Mouse (Mus musculus): ENCODE measurements around the gene Cd72.
A peak's percentile ranks its signal among the peaks of the same experiment; 100 is the strongest.

Cd72 gene

GRCm38 (mm10) chr4:43478534-43478858 lies 24.1 kb upstream of the Cd72 start:
- no peak for DNase-seq (ENCODE audit: low spot score)

GRCm38 (mm10) chr4:43477857-43478533 lies 23.6 kb upstream of the Cd72 start:
- peak; percentile 96 for DNase-seq (ENCODE audit: low spot score)

- no peak for DNase-seq (ENCODE audit: low spot score)
These were observed 22.2 kb upstream of the Cd72 start for GRCm38 (mm10) chr4:43476604-43477003.

- DNase-seq (ENCODE audit: low spot score): no peak
These were observed 19.2 kb upstream of the Cd72 start for GRCm38 (mm10) chr4:43473636-43474035.

GRCm38 (mm10) chr4:43470301-43470700 lies 15.9 kb upstream of the Cd72 start:
- no peak for DNase-seq (ENCODE audit: low spot score)

GRCm38 (mm10) chr4:43466872-43467271 lies 12.4 kb upstream of the Cd72 start:
- no peak for DNase-seq (ENCODE audit: low spot score)

- DNase-seq (ENCODE audit: low spot score): no peak
These were observed 11.5 kb upstream of the Cd72 start for GRCm38 (mm10) chr4:43465935-43466334.

GRCm38 (mm10) chr4:43463102-43463501 lies 8.7 kb upstream of the Cd72 start:
- DNase-seq (ENCODE audit: low spot score): no peak

- no peak for DNase-seq (ENCODE audit: low spot score)
These were observed 2.7 kb upstream of the Cd72 start for GRCm38 (mm10) chr4:43457124-43457523.

GRCm38 (mm10) chr4:43456470-43456869 lies 2.0 kb upstream of the Cd72 start:
- no peak for DNase-seq (ENCODE audit: low spot score)

GRCm38 (mm10) chr4:43453413-43453812 lies 1.0 kb downstream of the Cd72 start:
- DNase-seq (ENCODE audit: low spot score): peak; percentile 40

- no peak for DNase-seq (ENCODE audit: low spot score)
These were observed 2.1 kb downstream of the Cd72 start for GRCm38 (mm10) chr4:43452315-43452714.

- DNase-seq (ENCODE audit: low spot score): no peak
These were observed 5.9 kb downstream of the Cd72 start for GRCm38 (mm10) chr4:43448554-43448953.

- DNase-seq (ENCODE audit: low spot score): no peak
These were observed 7.2 kb downstream of the Cd72 start for GRCm38 (mm10) chr4:43447251-43447650.

GRCm38 (mm10) chr4:43443511-43443910 lies 10.9 kb downstream of the Cd72 start:
- peak; percentile 49 for DNase-seq (ENCODE audit: low spot score)

GRCm38 (mm10) chr4:43442456-43443361 lies 11.7 kb downstream of the Cd72 start:
- DNase-seq (ENCODE audit: low spot score): peak; percentile 78

- DNase-seq (ENCODE audit: low spot score): peak; percentile 100
These were observed 12.4 kb downstream of the Cd72 start for GRCm38 (mm10) chr4:43442044-43442443.

- no peak for DNase-seq (ENCODE audit: low spot score)
These were observed 12.8 kb downstream of the Cd72 start, which contains the start of gene Tesk1 for GRCm38 (mm10) chr4:43441639-43442038. Gene Tesk1 (plus strand): TSS chr4:43441939.

- DNase-seq (ENCODE audit: low spot score): no peak
These were observed 21.6 kb downstream of the Cd72 start for GRCm38 (mm10) chr4:43432832-43433231.

GRCm38 (mm10) chr4:43431690-43432089 lies 22.7 kb downstream of the Cd72 start:
- peak; percentile 96 for DNase-seq (ENCODE audit: low spot score)

- no peak for DNase-seq (ENCODE audit: low spot score)
These were observed 25.5 kb downstream of the Cd72 start, which contains the start of gene Fam166b for GRCm38 (mm10) chr4:43428946-43429345. Gene Fam166b (minus strand): TSS chr4:43429134.

- DNase-seq (ENCODE audit: low spot score): no peak
These were observed 26.1 kb downstream of the Cd72 start for GRCm38 (mm10) chr4:43428180-43428861.

Measured in embryo, embryonic 10.5 days (tissue).